Mouse (Mus musculus) liver, embryonic 15.5 days (tissue): ENCODE data around the gene Mrpl33. TPM values are rescaled to one million over a fixed set of nuclear protein-coding genes. Genes with fewer than 3 reads are reported as not detected.
A peak's percentile ranks its signal among the peaks of the same experiment; 100 is the strongest.

ENCODE experiments used
- ATAC-seq: fragments of 200-750 bp; cut with Nextera tagmentation; 2 replicates; pipeline ENCODE4 v1.8.0; 2017; ENCODE audit warnings: moderate number of reproducible peaks, mild to moderate bottlenecking, moderate library complexity; ENCODE audit not compliant: insufficient read depth
- H3K27ac ChIP-seq: fragments of 300-500 bp; sonication (generic); replicated peaks from 2 replicates; pipeline ENCODE4 v1.5.1; 2015; ENCODE audit warnings: mild to moderate bottlenecking, inconsistent platforms
- H3K27me3 ChIP-seq: fragments of 300-500 bp; sonication (generic); 2 replicates; pipeline ENCODE4 v1.6.1; 2015; ENCODE audit warnings: mild to moderate bottlenecking, inconsistent platforms
- H3K36me3 ChIP-seq: fragments of 300-500 bp; sonication (generic); replicated peaks from 2 replicates; pipeline ENCODE4 v1.6.1; 2015; ENCODE audit warnings: moderate library complexity, mild to moderate bottlenecking, inconsistent platforms
- H3K4me1 ChIP-seq: fragments of 300-500 bp; sonication (generic); replicated peaks from 2 replicates; pipeline ENCODE4 v1.6.1; 2015; ENCODE audit warnings: inconsistent platforms
- H3K4me2 ChIP-seq: fragments of 300-500 bp; sonication (generic); 2 replicates; pipeline ENCODE4 v1.6.1; 2015; ENCODE audit warnings: moderate library complexity, mild to moderate bottlenecking, inconsistent platforms
- H3K4me3 ChIP-seq: fragments of 300-500 bp; sonication (generic); replicated peaks from 2 replicates; pipeline ENCODE4 v1.5.1; 2015; ENCODE audit warnings: mild to moderate bottlenecking, inconsistent platforms
- H3K9ac ChIP-seq: fragments of 300-500 bp; sonication (generic); 2 replicates; pipeline ENCODE4 v1.6.1; 2015; ENCODE audit warnings: moderate library complexity, mild to moderate bottlenecking, inconsistent platforms
- H3K9me3 ChIP-seq: fragments of 300-500 bp; sonication (generic); replicated peaks from 2 replicates; pipeline ENCODE4 v1.6.1; 2016; ENCODE audit warnings: inconsistent platforms
- WGBS: fragments of 180-500 bp; shearing (Covaris S2); methylation state at CpG from one replicate; pipeline ENCODE4 v1.1.7; 2015; ENCODE audit warnings: mixed read lengths; ENCODE audit not compliant: insufficient replicate concordance; 5-methylcytosine and 5-hydroxymethylcytosine counted together
- polyA plus RNA-seq: library from polyadenylated mRNA; unstranded; fragments of >200 nt; fragmentation: Nextera tagmentation; extraction: Ambion mirVana; gene quantifications from 2 replicates; pipeline ENCODE4 v1.2.1, GENCODE M21; 2015

Gene Mrpl33
- polyA plus RNA-seq, 1 experiment from 2014 or later: 158 TPM

DNA sequence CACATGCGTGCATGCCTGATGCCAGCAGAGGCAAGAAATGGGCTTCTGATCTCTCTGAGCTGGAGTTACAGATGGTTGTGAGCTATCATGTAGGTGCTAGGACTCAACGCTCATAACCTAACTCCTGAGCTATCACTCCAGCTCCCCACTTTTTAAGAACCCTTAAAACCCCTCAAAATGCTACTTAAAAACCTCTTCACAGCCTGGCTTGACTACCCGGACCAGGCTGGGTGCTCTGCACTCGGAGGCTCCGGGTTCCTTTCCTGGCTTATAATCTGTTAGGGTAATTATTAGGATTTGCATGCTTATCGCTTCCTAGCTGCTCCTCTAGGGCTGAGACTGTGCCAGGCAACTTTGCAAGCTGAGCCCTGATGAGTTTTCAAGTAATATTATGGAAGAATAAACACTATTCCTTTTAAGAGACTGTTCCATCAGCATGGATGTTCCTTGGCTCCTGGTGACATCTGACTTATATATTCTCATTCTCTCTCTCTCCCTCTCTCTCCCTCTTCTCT, 752 bp downstream of the Mrpl33 start:
- Histone ChIP-seq H3K4me3 (peak overlapping the region; percentile 50; the same call in 1 of the 2 replicates), H3K4me1 (peaks cover 30% of the 10 kb centered on the region), H3K9me3 (no peaks in the 10 kb centered on the region), H3K36me3 (no peaks in the 10 kb centered on the region), H3K27me3 (no peaks in the 10 kb centered on the region), H3K9ac (no peak overlapping the region), H3K4me2 (peak overlapping the region; percentile 73), H3K27ac (no peak overlapping the region)
- ATAC-seq: no peak
- 56% methylated on average over 6 of the region's 6 CpGs for WGBS

DNA sequence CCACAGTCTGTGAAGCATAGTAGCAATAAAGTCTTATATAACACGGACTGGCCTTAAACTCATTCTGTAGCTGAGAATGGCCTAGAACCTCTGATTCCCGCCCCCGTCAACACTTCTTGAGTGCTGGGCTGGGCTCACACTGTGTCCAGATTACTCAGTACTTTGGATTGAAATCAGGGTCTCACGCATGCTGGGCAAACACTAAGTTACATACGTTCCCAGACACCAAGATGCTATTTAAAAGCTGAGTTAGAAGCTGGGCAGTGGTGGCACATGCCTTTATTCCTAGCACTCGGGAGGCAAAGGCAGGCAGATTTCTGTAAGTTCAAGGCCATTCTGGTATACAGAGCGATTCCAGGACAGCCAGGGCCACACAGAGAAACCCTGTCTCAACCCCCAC, 1.4 kb downstream of the Mrpl33 start:
- H3K27ac ChIP-seq: no peak overlapping the region
- peaks cover 33% of the 10 kb centered on the region for H3K4me1 ChIP-seq
- no peaks in the 10 kb centered on the region for H3K27me3 ChIP-seq
- WGBS: 68% methylated on average over 7 of the region's 7 CpGs
- H3K4me3 ChIP-seq: no peak overlapping the region
- ATAC-seq: no peak
- no peaks in the 10 kb centered on the region for H3K9me3 ChIP-seq
- no peak overlapping the region for H3K4me2 ChIP-seq
- no peaks in the 10 kb centered on the region for H3K36me3 ChIP-seq
- H3K9ac ChIP-seq: no peak overlapping the region

- Histone ChIP-seq H3K9me3 (no peaks in the 10 kb centered on the region), H3K27me3 (no peaks in the 10 kb centered on the region), H3K4me3 (no peak overlapping the region), H3K36me3 (no peaks in the 10 kb centered on the region), H3K4me1 (peaks cover 33% of the 10 kb centered on the region), H3K4me2 (no peak overlapping the region), H3K9ac (no peak overlapping the region), H3K27ac (no peak overlapping the region)
- WGBS: 63% methylated on average over 4 of the region's 4 CpGs
- ATAC-seq: no peak
These were observed 1.8 kb downstream of the Mrpl33 start for GRCm38 (mm10) chr5:31598579-31598978.

GRCm38 (mm10) chr5:31599161-31599560, 2.4 kb downstream of the Mrpl33 start:
- WGBS: 79% methylated on average over 2 of the region's 2 CpGs
- Histone ChIP-seq H3K4me3 (no peak overlapping the region), H3K4me1 (peaks cover 33% of the 10 kb centered on the region), H3K27me3 (no peaks in the 10 kb centered on the region), H3K4me2 (no peak overlapping the region), H3K9me3 (no peaks in the 10 kb centered on the region), H3K9ac (no peak overlapping the region), H3K27ac (no peak overlapping the region), H3K36me3 (no peaks in the 10 kb centered on the region)
- no peak for ATAC-seq

DNA sequence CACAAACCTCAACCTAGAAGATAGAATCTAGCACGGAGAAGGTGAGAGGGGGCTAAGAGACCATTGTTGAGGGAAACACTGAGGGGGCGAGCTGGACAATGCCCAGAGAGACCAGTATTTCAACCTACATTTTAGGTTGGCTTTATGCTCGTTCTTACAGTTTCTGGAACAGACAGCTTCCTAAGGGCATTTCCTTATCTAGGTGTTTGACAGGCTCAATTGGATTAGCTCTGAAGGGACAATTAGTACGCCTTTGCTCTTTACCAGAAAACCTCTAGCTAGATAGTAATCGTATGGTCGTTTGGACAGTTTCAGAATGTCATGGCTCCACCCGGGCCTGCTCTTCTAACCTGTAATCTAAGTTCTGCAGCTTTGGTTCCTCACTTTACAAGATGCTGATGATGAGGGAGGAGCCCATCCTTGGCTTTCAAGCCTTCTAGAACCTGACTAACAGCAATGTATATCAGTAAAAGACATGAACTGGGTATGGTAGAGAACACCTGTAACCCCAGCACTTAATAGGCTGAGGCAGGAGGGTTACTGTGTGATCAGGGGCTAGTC, 4.5 kb downstream of the Mrpl33 start:
- no peak overlapping the region for H3K4me3 ChIP-seq
- H3K27ac ChIP-seq: no peak overlapping the region
- no peak overlapping the region for H3K9ac ChIP-seq
- no peaks in the 10 kb centered on the region for H3K27me3 ChIP-seq
- H3K9me3 ChIP-seq: no peaks in the 10 kb centered on the region
- H3K4me2 ChIP-seq: no peak overlapping the region
- H3K4me1 ChIP-seq: peaks cover 29% of the 10 kb centered on the region
- ATAC-seq: no peak
- no peaks in the 10 kb centered on the region for H3K36me3 ChIP-seq
- 34% methylated on average over 7 of the region's 7 CpGs for WGBS

- H3K27me3 ChIP-seq: no peaks in the 10 kb centered on the region
- H3K9ac ChIP-seq: no peak overlapping the region
- peaks cover 18% of the 10 kb centered on the region for H3K4me1 ChIP-seq
- ATAC-seq: peak; percentile 52
- no peaks in the 10 kb centered on the region for H3K9me3 ChIP-seq
- H3K4me2 ChIP-seq: no peak overlapping the region
- H3K36me3 ChIP-seq: no peaks in the 10 kb centered on the region
- WGBS: 43% methylated on average over 1 of the region's 1 CpGs
- H3K27ac ChIP-seq: peak overlapping the region; percentile 24; the same call in 1 of the 2 replicates
- no peak overlapping the region for H3K4me3 ChIP-seq
These were observed 5.6 kb downstream of the Mrpl33 start for GRCm38 (mm10) chr5:31602377-31602776.

- Histone ChIP-seq H3K9ac (no peak overlapping the region), H3K27me3 (no peaks in the 10 kb centered on the region), H3K9me3 (no peaks in the 10 kb centered on the region), H3K27ac (no peak overlapping the region), H3K36me3 (no peaks in the 10 kb centered on the region), H3K4me2 (no peak overlapping the region), H3K4me1 (peaks cover 15% of the 10 kb centered on the region), H3K4me3 (no peak overlapping the region)
- ATAC-seq: no peak
- 79% methylated on average over 6 of the region's 6 CpGs for WGBS
These were observed 7.0 kb downstream of the Mrpl33 start for GRCm38 (mm10) chr5:31603766-31604165.

- Histone ChIP-seq H3K36me3 (no peaks in the 10 kb centered on the region), H3K4me1 (peaks cover 13% of the 10 kb centered on the region), H3K27me3 (no peaks in the 10 kb centered on the region), H3K27ac (no peak overlapping the region), H3K9me3 (no peaks in the 10 kb centered on the region), H3K4me3 (no peak overlapping the region), H3K4me2 (no peak overlapping the region), H3K9ac (no peak overlapping the region)
- WGBS: 33% methylated on average over 3 of the region's 3 CpGs
- no peak for ATAC-seq
These were observed 9.4 kb downstream of the Mrpl33 start for GRCm38 (mm10) chr5:31606151-31606550.

- H3K36me3 ChIP-seq: no peaks in the 10 kb centered on the region
- no peaks in the 10 kb centered on the region for H3K9me3 ChIP-seq
- 60% methylated on average over 13 of the region's 13 CpGs for WGBS
- H3K27ac ChIP-seq: no peak overlapping the region
- no peaks in the 10 kb centered on the region for H3K27me3 ChIP-seq
- H3K4me3 ChIP-seq: no peak overlapping the region
- no peak overlapping the region for H3K9ac ChIP-seq
- peaks cover 14% of the 10 kb centered on the region for H3K4me1 ChIP-seq
- H3K4me2 ChIP-seq: no peak overlapping the region
- no peak for ATAC-seq
These were observed 13.8 kb downstream of the Mrpl33 start for GRCm38 (mm10) chr5:31610376-31611086.

GRCm38 (mm10) chr5:31611186-31611585, 14.5 kb downstream of the Mrpl33 start:
- no peak for ATAC-seq
- 63% methylated on average over 1 of the region's 1 CpGs for WGBS

DNA sequence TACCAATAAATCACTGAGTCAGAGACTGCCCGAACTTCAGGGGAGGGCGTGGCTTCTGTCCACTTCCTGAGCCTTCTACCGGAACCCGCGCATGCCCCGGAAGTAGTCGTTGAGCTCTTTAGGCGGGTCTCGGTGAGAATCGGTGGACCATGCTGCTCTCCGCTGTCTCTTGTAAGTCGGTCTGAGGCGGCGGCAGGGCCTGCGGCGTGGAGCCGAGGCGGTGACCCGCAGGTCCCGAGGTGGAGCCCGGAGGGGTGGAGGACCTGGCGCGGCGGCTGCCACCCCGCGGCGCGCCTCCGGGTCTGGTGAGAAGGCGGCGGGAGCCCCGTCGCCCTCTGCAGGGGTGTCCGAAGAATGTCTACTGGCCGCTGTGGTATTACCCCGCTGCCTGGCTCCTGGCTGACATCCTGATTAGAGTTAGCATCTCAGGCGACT, 17.1 kb downstream of the Mrpl33 start:
- Histone ChIP-seq H3K9me3 (no peaks in the 10 kb centered on the region), H3K4me1 (peaks cover 19% of the 10 kb centered on the region), H3K9ac (peak overlapping the region; percentile 63), H3K4me2 (peak overlapping the region; percentile 64), H3K4me3 (peak overlapping the region; percentile 71), H3K36me3 (peaks cover 26% of the 10 kb centered on the region), H3K27ac (peak overlapping the region; percentile 86), H3K27me3 (no peaks in the 10 kb centered on the region)
- peak; percentile 90 for ATAC-seq
- WGBS: under 1% methylated on average over 37 of the region's 37 CpGs

More at GRCm38 (mm10) chr5:31611186-31611585, 14.5 kb downstream of the Mrpl33 start:
- no peaks in the 10 kb centered on the region for H3K27me3 ChIP-seq
- H3K4me2 ChIP-seq: no peak overlapping the region
- H3K36me3 ChIP-seq: peaks cover 4% of the 10 kb centered on the region
- H3K9me3 ChIP-seq: no peaks in the 10 kb centered on the region
- no peak overlapping the region for H3K4me3 ChIP-seq
- no peak overlapping the region for H3K9ac ChIP-seq
- 0 out of 2 replicates have a peak overlapping the region, but pooled peaks have one; percentile 3 for H3K27ac ChIP-seq
- H3K4me1 ChIP-seq: peaks cover 18% of the 10 kb centered on the region
